Comparison of ENCODE assay signal across 27 mouse cellular contexts in genomic region chr13:16670047-16670733, GRCm38 (mm10).
A peak's percentile ranks its signal among the peaks of the same experiment; 100 is the strongest.
DNase-seq lines count a peak whose midpoint lies in the region; ATAC-seq and TF ChIP-seq lines count a peak whose summit lies in the region.
"Had no signal": no experiment of that assay in that cellular context is flagged by ENCODE, and none has a peak within 500 bp of the region (broad histone marks: within the 10 kb centered on the region; RNA-seq: fewer than 3 reads in every experiment).

No protein-coding gene starts in this region.

- H3K36me3 ChIP-seq in embryonic facial prominence, embryonic 14.5 days (ENCODE audit: control insufficient read depth, insufficient read depth, low read length) = no peaks in the 10 kb centered on the region
- no peaks in the 10 kb centered on the region for H3K36me3 ChIP-seq in embryonic facial prominence, embryonic 10.5 days (replicated peaks)
- H3K36me3 ChIP-seq in liver, embryonic 12.5 days = no peaks in the 10 kb centered on the region
- no peaks in the 10 kb centered on the region for H3K36me3 ChIP-seq in liver, postnatal 0 days (replicated peaks; ENCODE audit: insufficient read depth, low read length)
- H3K36me3 ChIP-seq: embryonic facial prominence, embryonic 13.5 days; forebrain, embryonic 12.5 days; forebrain, embryonic 15.5 days; heart, embryonic 10.5 days; heart, embryonic 13.5 days had no signal

- no peaks in the 10 kb centered on the region for H3K4me1 ChIP-seq in embryonic facial prominence, embryonic 14.5 days (ENCODE audit: control insufficient read depth, insufficient read depth, low read length)
- no peaks in the 10 kb centered on the region for H3K4me1 ChIP-seq in embryonic facial prominence, embryonic 10.5 days
- peaks cover 3% of the 10 kb centered on the region; the same call in 1 of the 2 replicates for H3K4me1 ChIP-seq in embryonic fibroblast, embryonic 13.5 days (ENCODE audit: control insufficient read depth, insufficient read depth, low read length)
- no peaks in the 10 kb centered on the region for H3K4me1 ChIP-seq in liver, embryonic 12.5 days
- H3K4me1 ChIP-seq in liver, postnatal 0 days (ENCODE audit: insufficient read depth) = no peaks in the 10 kb centered on the region
- H3K4me1 ChIP-seq: embryonic facial prominence, embryonic 13.5 days; forebrain, embryonic 12.5 days; forebrain, embryonic 15.5 days; heart, embryonic 10.5 days had no signal

- peak; percentile 19 for DNase-seq in embryonic facial prominence, embryonic 14.5 days (ENCODE audit: low spot score)
- no peak for DNase-seq in embryonic facial prominence, embryonic 10.5 days (ENCODE audit: low spot score)
- DNase-seq in 3134 (ENCODE audit: extremely low read depth, insufficient read length, low spot score) = peak; percentile 67
- peak; percentile 55 for DNase-seq in Muller cell, postnatal 12 days (ENCODE audit: inconsistent ontology term)
- no peak for DNase-seq in liver, postnatal 0 days
- DNase-seq in ovary, postnatal 14 days (ENCODE audit: low spot score) = no peak
- DNase-seq: adrenal gland, postnatal 10 days; adrenal gland, postnatal 36 days; cerebellum, adult 18-20 months; cerebellum, adult 9-10 months; cerebellum, postnatal 25 days; gastrocnemius, postnatal 25 days; heart, adult 2 months; heart, postnatal 14 days; heart, postnatal 4 days had no signal

- TF ChIP-seq POLR2A in embryonic fibroblast, embryonic 13.5 days (IDR thresholded peaks at IDR 0.05; ENCODE audit: low read depth, low read length) = no peak

- TF ChIP-seq EP300 in liver, postnatal 0 days (IDR thresholded peaks at IDR 0.05; ENCODE audit: low read depth) = no peak

- no peaks in the 10 kb centered on the region for H3K27me3 ChIP-seq in embryonic facial prominence, embryonic 14.5 days (replicated peaks; ENCODE audit: control insufficient read depth, insufficient read depth, low read length)
- no peaks in the 10 kb centered on the region for H3K27me3 ChIP-seq in embryonic facial prominence, embryonic 10.5 days (replicated peaks; ENCODE audit: low read depth, poor library complexity, severe bottlenecking)
- H3K27me3 ChIP-seq in liver, embryonic 12.5 days (replicated peaks) = no peaks in the 10 kb centered on the region
- H3K27me3 ChIP-seq in liver, postnatal 0 days (ENCODE audit: insufficient read depth, low read length) = no peaks in the 10 kb centered on the region
- H3K27me3 ChIP-seq: embryonic facial prominence, embryonic 13.5 days; forebrain, embryonic 12.5 days; forebrain, embryonic 15.5 days; heart, embryonic 13.5 days had no signal

- H3K27ac ChIP-seq in embryonic facial prominence, embryonic 14.5 days (replicated peaks; ENCODE audit: low read depth, low read length) = no peak overlapping the region
- H3K27ac ChIP-seq in embryonic facial prominence, embryonic 10.5 days (replicated peaks) = no peak overlapping the region
- H3K27ac ChIP-seq in embryonic fibroblast, embryonic 13.5 days (ENCODE audit: insufficient read depth, low read length) = peak overlapping the region; percentile 90; the same call in 1 of the 2 replicates
- no peak overlapping the region for H3K27ac ChIP-seq in liver, embryonic 12.5 days
- no peak overlapping the region for H3K27ac ChIP-seq in liver, postnatal 0 days (ENCODE audit: low read depth)
- H3K27ac ChIP-seq: embryonic facial prominence, embryonic 13.5 days; forebrain, embryonic 12.5 days; forebrain, embryonic 15.5 days; heart, adult 2 months; heart, embryonic 10.5 days; heart, embryonic 13.5 days; hindbrain, embryonic 14.5 days; hindbrain, postnatal 0 days had no signal

- no peak overlapping the region for H3K4me3 ChIP-seq in embryonic facial prominence, embryonic 14.5 days (ENCODE audit: low read depth, low read length)
- H3K4me3 ChIP-seq in embryonic facial prominence, embryonic 10.5 days = no peak overlapping the region
- H3K4me3 ChIP-seq in embryonic fibroblast, embryonic 13.5 days (ENCODE audit: insufficient read depth, low read length) = no peak overlapping the region
- H3K4me3 ChIP-seq in liver, embryonic 12.5 days = no peak overlapping the region
- H3K4me3 ChIP-seq in liver, postnatal 0 days (ENCODE audit: low read depth, low read length) = no peak overlapping the region
- H3K4me3 ChIP-seq: embryonic facial prominence, embryonic 13.5 days; forebrain, embryonic 12.5 days; forebrain, embryonic 15.5 days; heart, adult 2 months; heart, embryonic 10.5 days; heart, embryonic 13.5 days had no signal

- H3K9me3 ChIP-seq in embryonic facial prominence, embryonic 14.5 days (ENCODE audit: control insufficient read depth, low read length) = no peaks in the 10 kb centered on the region
- no peaks in the 10 kb centered on the region for H3K9me3 ChIP-seq in embryonic facial prominence, embryonic 10.5 days
- no peaks in the 10 kb centered on the region for H3K9me3 ChIP-seq in liver, embryonic 12.5 days (replicated peaks)
- no peaks in the 10 kb centered on the region for H3K9me3 ChIP-seq in liver, postnatal 0 days (ENCODE audit: low read length)
- H3K9me3 ChIP-seq: embryonic facial prominence, embryonic 13.5 days; forebrain, embryonic 12.5 days; forebrain, embryonic 15.5 days; heart, embryonic 10.5 days; heart, embryonic 13.5 days had no signal

- no peak overlapping the region for H3K4me2 ChIP-seq in embryonic facial prominence, embryonic 14.5 days (ENCODE audit: low read depth, low read length)
- H3K4me2 ChIP-seq in liver, embryonic 12.5 days = no peak overlapping the region
- H3K4me2 ChIP-seq in liver, postnatal 0 days (ENCODE audit: low read depth, low read length) = no peak overlapping the region
- H3K4me2 ChIP-seq: embryonic facial prominence, embryonic 13.5 days; forebrain, embryonic 12.5 days; forebrain, embryonic 15.5 days; heart, embryonic 13.5 days; hindbrain, embryonic 14.5 days had no signal

- TF ChIP-seq CTCF in embryonic fibroblast, embryonic 13.5 days (IDR thresholded peaks at IDR 0.05; ENCODE audit: borderline replicate concordance, insufficient read depth, low read length) = no peak
- no peak for TF ChIP-seq CTCF in liver, postnatal 0 days (IDR thresholded peaks at IDR 0.05; ENCODE audit: low read depth)

- 55% methylated on average over 5 of the region's 5 CpGs for WGBS in embryonic facial prominence, embryonic 14.5 days
- 71% methylated on average over 5 of the region's 5 CpGs for WGBS in embryonic facial prominence, embryonic 10.5 days
- 62% methylated on average over 5 of the region's 5 CpGs for WGBS in liver, embryonic 12.5 days (ENCODE audit: insufficient replicate concordance)
- WGBS in liver, postnatal 0 days (ENCODE audit: insufficient replicate concordance) = 72% methylated on average over 5 of the region's 5 CpGs

- 0 out of 2 replicates have a peak, but pooled peaks have one; percentile 18 for ATAC-seq in embryonic facial prominence, embryonic 14.5 days (ENCODE audit: low read depth)
- no peak for ATAC-seq in liver, embryonic 12.5 days
- ATAC-seq in liver, postnatal 0 days = no peak
- ATAC-seq: activated CD4-positive, CD25-positive, alpha-beta regulatory T cell, adult 4 months; forebrain, embryonic 15.5 days; hindbrain, postnatal 0 days; inflammation-experienced regulatory T-cells, adult 6 months; intestine, embryonic 16.5 days had no signal

- H3K9ac ChIP-seq in embryonic facial prominence, embryonic 14.5 days (ENCODE audit: low read depth, low read length) = no peak overlapping the region
- no peak overlapping the region for H3K9ac ChIP-seq in liver, embryonic 12.5 days
- no peak overlapping the region for H3K9ac ChIP-seq in liver, postnatal 0 days (replicated peaks)
- H3K9ac ChIP-seq: embryonic facial prominence, embryonic 13.5 days; forebrain, embryonic 12.5 days; forebrain, embryonic 15.5 days; heart, embryonic 13.5 days; hindbrain, embryonic 14.5 days had no signal

Comparison
In these comparisons a context has a peak if more than half of its experiments do, and no peak if none do; other contexts are left out.
1. DNase-seq: peak in embryonic facial prominence, embryonic 14.5 days (single experiment), 3134 (single experiment) and Muller cell, postnatal 12 days (single experiment); none in embryonic facial prominence, embryonic 10.5 days (single experiment), liver, postnatal 0 days (single experiment) and ovary, postnatal 14 days (single experiment).